Mouse (Mus musculus) c-Kit-positive CD71-negative TER-119-negative erythroid progenitor cells, embryonic 14.5 days (primary cell): Measurements from ENCODE around the gene Auh.

ENCODE experiments used
- DNase-seq: peaks from one replicate; pipeline ENCODE4 v3.0.0-alpha.2; 2013; ENCODE audit warnings: low read depth

The Auh gene

DNA sequence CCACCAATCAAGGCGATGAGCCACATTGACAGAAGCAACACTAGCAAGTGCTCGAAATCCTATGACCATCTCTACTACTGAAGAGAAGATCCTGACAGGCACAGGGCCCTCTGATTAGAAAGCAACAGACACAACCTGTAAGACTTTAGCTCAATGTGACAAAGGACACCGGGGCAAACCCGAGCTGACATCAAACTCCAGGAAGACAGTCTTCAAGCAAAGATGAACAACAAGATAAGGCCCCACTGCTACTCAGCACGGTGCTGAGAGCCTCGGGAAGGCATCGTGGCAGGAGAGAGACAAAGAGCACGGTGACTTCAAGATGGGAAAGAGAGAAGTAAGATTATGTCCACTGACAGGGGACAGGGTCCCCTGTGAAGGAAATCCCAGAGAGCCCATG is 7.5 kb downstream of the Auh start:
- DNase-seq: no peak

- DNase-seq: no peak
Measured at GRCm38 (mm10) chr13:52921065-52921825, 8.2 kb downstream of the Auh start.

- DNase-seq: no peak
Measured at GRCm38 (mm10) chr13:52919790-52920352, 9.6 kb downstream of the Auh start.

DNA sequence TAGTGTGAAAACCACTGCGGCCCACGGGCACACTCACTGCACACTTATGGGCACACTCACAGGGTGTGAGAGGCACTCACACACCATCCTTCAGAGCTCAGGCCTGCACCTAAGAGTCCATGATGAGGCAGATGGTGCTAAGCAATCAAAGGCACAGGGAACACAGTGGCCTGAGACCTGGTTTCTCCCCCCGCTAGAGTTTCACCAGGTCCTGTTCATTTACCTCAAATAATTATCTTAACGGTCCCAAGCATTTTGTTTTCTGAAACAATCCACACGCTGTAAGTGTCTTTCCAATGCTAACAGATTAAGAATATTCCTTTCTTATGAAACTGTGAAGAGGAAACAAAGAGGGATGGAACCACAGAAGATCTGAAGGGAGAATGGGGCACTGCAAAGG is 11.1 kb downstream of the Auh start:
- DNase-seq: no peak

DNA sequence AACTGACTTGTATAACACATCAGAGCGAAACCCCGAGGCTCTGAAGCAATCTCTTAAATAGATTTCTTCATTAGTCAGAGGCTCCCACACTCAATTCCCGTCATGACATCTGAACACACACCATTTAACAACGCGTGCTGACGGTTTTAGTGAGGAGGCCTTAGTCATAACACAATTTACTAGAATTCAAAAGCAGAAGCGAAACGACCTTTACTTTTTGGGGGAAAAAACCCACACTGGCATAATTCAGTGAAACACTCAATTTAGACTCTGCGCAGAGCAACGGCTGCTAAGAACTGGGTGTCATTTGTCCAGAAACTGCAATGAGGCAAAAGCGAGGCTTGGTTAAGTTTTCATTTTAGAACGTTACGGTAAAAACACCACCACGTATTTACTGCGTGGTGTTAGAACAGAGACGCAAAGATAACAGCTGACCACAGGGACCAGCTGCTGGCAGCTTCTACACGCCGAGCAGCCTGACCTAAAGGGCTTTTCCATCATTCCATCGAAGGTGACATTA is 14.8 kb downstream of the Auh start:
- peak; percentile 36 for DNase-seq

- DNase-seq: no peak
Measured at GRCm38 (mm10) chr13:52913926-52914325, 15.6 kb downstream of the Auh start.

- DNase-seq: no peak
Measured at GRCm38 (mm10) chr13:52912495-52912894, 17.0 kb downstream of the Auh start.

DNA sequence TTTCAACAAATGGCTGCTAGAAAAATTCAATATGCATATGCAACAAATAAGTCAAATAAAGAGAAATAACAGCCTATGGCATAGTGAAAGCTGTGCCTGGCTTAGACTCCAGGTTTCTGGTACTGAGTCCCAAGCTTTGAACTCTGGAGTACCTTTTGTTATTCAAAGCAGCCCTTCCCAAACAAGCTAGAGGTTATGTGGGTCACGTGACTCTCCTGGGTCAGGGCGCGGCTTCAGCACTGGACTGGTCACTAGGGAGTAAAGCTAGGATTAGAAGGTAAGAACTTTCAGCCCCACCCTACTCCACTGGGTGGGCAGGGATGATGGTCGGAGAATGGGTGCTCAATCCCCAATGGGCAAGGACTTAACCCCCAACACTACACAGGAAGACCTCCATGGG is 18.2 kb downstream of the Auh start:
- DNase-seq: no peak

- no peak for DNase-seq
Measured at GRCm38 (mm10) chr13:52906296-52906695, 23.2 kb downstream of the Auh start.

- no peak for DNase-seq
Measured at GRCm38 (mm10) chr13:52904175-52904574, 25.3 kb downstream of the Auh start.

GRCm38 (mm10) chr13:52903767-52904166 is 25.7 kb downstream of the Auh start:
- peak; percentile 17 for DNase-seq

- no peak for DNase-seq
Measured at GRCm38 (mm10) chr13:52902517-52902916, 27.0 kb downstream of the Auh start.

- DNase-seq: no peak
Measured at GRCm38 (mm10) chr13:52899664-52900063, 29.8 kb downstream of the Auh start.

GRCm38 (mm10) chr13:52897806-52898205 is 31.7 kb downstream of the Auh start:
- DNase-seq: no peak

GRCm38 (mm10) chr13:52892791-52893190 is 36.7 kb downstream of the Auh start:
- no peak for DNase-seq

GRCm38 (mm10) chr13:52892065-52892503 is 37.4 kb downstream of the Auh start:
- DNase-seq: peak; percentile 45

DNA sequence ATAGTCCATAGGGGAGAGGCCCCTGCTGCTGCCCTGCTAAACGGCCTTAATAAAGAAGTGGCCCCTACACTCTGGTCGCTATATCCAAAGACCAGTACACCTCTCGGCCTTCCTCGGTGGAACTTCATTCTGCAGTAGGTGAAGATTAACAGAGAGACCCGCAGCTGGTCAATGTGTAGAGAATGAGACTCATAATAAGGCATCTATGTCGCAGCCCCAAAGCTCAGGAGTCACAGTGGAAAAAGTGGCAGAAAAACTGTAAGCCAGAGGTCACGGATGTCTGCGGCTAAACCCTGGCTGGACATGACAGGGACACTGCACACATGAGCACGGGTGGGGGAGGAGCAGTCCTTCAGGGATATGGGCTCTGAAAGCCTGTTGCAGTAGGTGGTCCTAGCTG is 39.2 kb downstream of the Auh start:
- no peak for DNase-seq

- no peak for DNase-seq
Measured at GRCm38 (mm10) chr13:52886779-52887178, 42.7 kb downstream of the Auh start.

- DNase-seq: no peak
Measured at GRCm38 (mm10) chr13:52883960-52884326, 45.5 kb downstream of the Auh start.

- no peak for DNase-seq
Measured at GRCm38 (mm10) chr13:52883084-52883959, 46.2 kb downstream of the Auh start.

- no peak for DNase-seq
Measured at GRCm38 (mm10) chr13:52880386-52880785, 49.1 kb downstream of the Auh start.

GRCm38 (mm10) chr13:52879918-52880317 is 49.6 kb downstream of the Auh start:
- no peak for DNase-seq

GRCm38 (mm10) chr13:52879291-52879690 is 50.2 kb downstream of the Auh start:
- DNase-seq: no peak
